Comparison of ENCODE assay signal across 19 mouse cellular contexts in the genomic region with DNA sequence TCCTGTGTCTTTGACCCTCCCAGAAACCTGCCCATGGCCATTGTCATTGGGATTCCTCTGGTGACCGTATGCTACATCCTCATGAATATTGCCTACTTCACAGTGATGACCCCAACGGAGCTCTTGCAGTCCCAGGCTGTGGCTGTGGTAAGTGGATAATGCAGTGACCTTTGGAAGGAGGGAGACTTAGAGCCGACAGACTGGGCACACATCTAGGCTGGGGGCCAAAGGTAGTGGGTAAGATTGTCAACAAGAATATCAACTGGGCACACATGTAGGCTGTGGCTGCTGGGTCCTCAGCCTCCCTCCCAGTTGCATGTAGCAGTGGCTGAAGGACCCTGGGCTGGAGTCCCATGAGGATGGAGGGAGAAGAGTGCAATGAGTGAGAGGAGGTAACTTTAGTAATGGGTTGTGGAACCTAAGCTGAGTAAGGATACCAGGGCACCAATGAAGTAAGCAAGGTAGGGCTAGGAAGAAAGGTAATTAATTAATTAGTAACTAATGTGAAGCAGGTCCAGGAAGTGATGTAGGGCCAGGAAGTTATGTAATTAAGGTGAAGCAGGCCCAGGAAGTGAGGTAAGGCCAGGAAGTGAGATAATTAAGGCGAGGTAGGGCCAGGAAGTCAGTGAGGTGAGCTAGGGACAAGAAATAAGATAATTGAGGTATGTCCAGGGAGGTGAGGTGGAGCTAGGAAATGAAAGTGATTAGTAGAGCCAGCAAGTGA. TPM values are rescaled to one million over a fixed set of nuclear protein-coding genes. Genes with fewer than 3 reads are reported as not detected.
DNase-seq lines count a peak whose midpoint lies in the region; ATAC-seq and TF ChIP-seq lines count a peak whose summit lies in the region.
"Had no signal": no experiment of that assay in that cellular context is flagged by ENCODE, and none has a peak within 500 bp of the region (broad histone marks: within the 10 kb centered on the region; RNA-seq: fewer than 3 reads in every experiment).

No protein-coding gene starts in this region.

- H3K27me3 ChIP-seq in kidney, embryonic 16.5 days (ENCODE audit: insufficient read depth, low read length): no peaks in the 10 kb centered on the region
- H3K27me3 ChIP-seq in testis, adult 2 months (ENCODE audit: control insufficient read depth, insufficient read depth, low read length): no peaks in the 10 kb centered on the region
- H3K27me3 ChIP-seq: embryonic facial prominence, embryonic 12.5 days; forebrain, embryonic 15.5 days had no signal

- WGBS in kidney, embryonic 16.5 days: 85% methylated on average over 4 of the region's 4 CpGs

- no peak for ATAC-seq in kidney, embryonic 16.5 days (ENCODE audit: low FRiP score, low TSS enrichment)
- ATAC-seq: forebrain, embryonic 15.5 days had no signal

- H3K27ac ChIP-seq in kidney, embryonic 16.5 days (ENCODE audit: low read length): no peak overlapping the region
- no peak overlapping the region for H3K27ac ChIP-seq in testis, adult 2 months (ENCODE audit: control insufficient read depth, insufficient read depth, low read depth, low read length)
- H3K27ac ChIP-seq: embryonic facial prominence, embryonic 12.5 days; forebrain, embryonic 15.5 days; heart, embryonic 13.5 days had no signal

- peak; percentile 41 for DNase-seq in kidney, adult 11 months
- peak; percentile 30 for DNase-seq in kidney, postnatal 14 days
- no peak for DNase-seq in kidney, postnatal 10 days
- DNase-seq in testis, postnatal 10 days (ENCODE audit: low spot score): no peak
- DNase-seq in left cerebral cortex, adult 11 months (ENCODE audit: low spot score): no peak
- DNase-seq: adrenal gland, postnatal 14 days; cerebellum, adult 11-12 months; cerebellum, adult 9-10 months; cerebellum, postnatal 25 days; gastrocnemius, postnatal 36 days; heart, adult 11 months; heart, postnatal 36 days had no signal

- H3K9ac ChIP-seq in kidney, embryonic 16.5 days (replicated peaks; ENCODE audit: low read length): no peak overlapping the region
- H3K9ac ChIP-seq: embryonic facial prominence, embryonic 12.5 days; forebrain, embryonic 15.5 days; heart, embryonic 13.5 days had no signal

- H3K36me3 ChIP-seq in kidney, embryonic 16.5 days (ENCODE audit: insufficient read depth, low read length): no peaks in the 10 kb centered on the region
- H3K36me3 ChIP-seq in testis, adult 2 months (ENCODE audit: control insufficient read depth, insufficient read depth, low read length): no peaks in the 10 kb centered on the region
- H3K36me3 ChIP-seq: embryonic facial prominence, embryonic 12.5 days; forebrain, embryonic 15.5 days; heart, embryonic 13.5 days had no signal

- H3K4me1 ChIP-seq in kidney, embryonic 16.5 days (ENCODE audit: insufficient read depth, low read length): no peaks in the 10 kb centered on the region
- H3K4me1 ChIP-seq in testis, adult 2 months (ENCODE audit: control insufficient read depth, insufficient read depth, low read length): peaks cover 9% of the 10 kb centered on the region
- H3K4me1 ChIP-seq: embryonic facial prominence, embryonic 12.5 days; forebrain, embryonic 15.5 days had no signal

- H3K9me3 ChIP-seq in kidney, embryonic 16.5 days (ENCODE audit: low read length): no peaks in the 10 kb centered on the region
- H3K9me3 ChIP-seq: embryonic facial prominence, embryonic 12.5 days; forebrain, embryonic 15.5 days; heart, embryonic 13.5 days had no signal

- TF ChIP-seq CTCF in testis, adult 2 months (IDR thresholded peaks at IDR 0.05; ENCODE audit: control insufficient read depth, insufficient read depth, insufficient replicate concordance, low read depth, low read length): no peak

- no peak overlapping the region for H3K4me3 ChIP-seq in kidney, embryonic 16.5 days (ENCODE audit: low read length)
- H3K4me3 ChIP-seq in testis, adult 2 months (ENCODE audit: control insufficient read depth, low read depth, low read length): no peak overlapping the region
- H3K4me3 ChIP-seq: embryonic facial prominence, embryonic 12.5 days; forebrain, embryonic 15.5 days; heart, embryonic 13.5 days had no signal

- TF ChIP-seq POLR2A in testis, adult 2 months (IDR thresholded peaks at IDR 0.05; ENCODE audit: control insufficient read depth, low read depth, low read length): peak; percentile 15; the same call in 1 of the 2 replicates

- no peak overlapping the region for H3K4me2 ChIP-seq in kidney, embryonic 16.5 days (replicated peaks; ENCODE audit: low read depth, low read length)
- H3K4me2 ChIP-seq: embryonic facial prominence, embryonic 12.5 days; forebrain, embryonic 15.5 days; heart, embryonic 13.5 days had no signal

RNA-seq across cellular contexts. Expression of a gene that starts 7.7 kb away (rescaled TPM):
- 11.2 and 13.3 TPM in 2 replicates for polyA plus RNA-seq in kidney, embryonic 16.5 days (2015; fragmentation: Nextera tagmentation; extraction: Ambion mirVana)
- 0.37 and 0.47 TPM in 2 replicates for polyA plus RNA-seq in testis, adult 2 months (2012; rRNA removed)
- polyA plus RNA-seq: C2C12; cortical plate, adult 2 months; forebrain, embryonic 15.5 days had no signal

RNA-seq across cellular contexts. Expression of a gene that starts 59.4 kb away (rescaled TPM):
- 63.7 and 73.2 TPM in 2 replicates for polyA plus RNA-seq in kidney, embryonic 16.5 days (2015; fragmentation: Nextera tagmentation; extraction: Ambion mirVana)
- 95.0 and 104 TPM in 2 replicates for polyA plus RNA-seq in testis, adult 2 months (2012; rRNA removed)

RNA-seq across cellular contexts. Expression of a gene that starts 59.6 kb away (rescaled TPM):
- polyA plus RNA-seq in kidney, embryonic 16.5 days (2015; fragmentation: Nextera tagmentation; extraction: Ambion mirVana): 16.9 and 17.8 TPM in 2 replicates
- polyA plus RNA-seq in testis, adult 2 months (2012; rRNA removed): 3.1 and 4.0 TPM in 2 replicates

Comparison
In these comparisons a context has a peak if more than half of its experiments do, and no peak if none do; other contexts are left out.
1. DNase-seq: peak in kidney, adult 11 months (single experiment) and kidney, postnatal 14 days (single experiment); none in kidney, postnatal 10 days (single experiment), testis, postnatal 10 days (single experiment) and left cerebral cortex, adult 11 months (single experiment).